Mouse (Mus musculus) lung, embryonic 14.5 days (tissue): ENCODE data around the gene Tmem258. TPM values are rescaled to one million over a fixed set of nuclear protein-coding genes. Genes with fewer than 3 reads are reported as not detected.

Experiments
- ATAC-seq: fragments of 200-750 bp; cut with Nextera tagmentation; 2 replicates; pipeline ENCODE4 v1.8.0; 2017; ENCODE audit warnings: mild to moderate bottlenecking, moderate TSS enrichment, moderate library complexity; ENCODE audit not compliant: insufficient read depth
- DNase-seq: peaks from one replicate; pipeline ENCODE4 v3.0.0-alpha.2; 2015
- H3K27ac ChIP-seq: fragments of 300-500 bp; sonication (generic); 2 replicates; pipeline ENCODE4 v1.5.1; 2014; ENCODE audit warnings: low read depth, mild to moderate bottlenecking, moderate library complexity
- H3K27me3 ChIP-seq: fragments of 300-500 bp; sonication (generic); 2 replicates; pipeline ENCODE4 v1.6.1; 2014; ENCODE audit warnings: low read length, control low read depth; ENCODE audit not compliant: insufficient read depth
- H3K36me3 ChIP-seq: fragments of 300-500 bp; sonication (generic); 2 replicates; pipeline ENCODE4 v1.6.1; 2014; ENCODE audit warnings: control low read depth; ENCODE audit not compliant: insufficient read depth
- H3K4me1 ChIP-seq: fragments of 300-500 bp; sonication (generic); 2 replicates; pipeline ENCODE4 v1.6.1; 2014; ENCODE audit warnings: antibody characterized with exemption, control low read depth; ENCODE audit not compliant: insufficient read depth
- H3K4me2 ChIP-seq: fragments of 300-500 bp; sonication (generic); 2 replicates; pipeline ENCODE4 v1.6.1; 2014; ENCODE audit warnings: mild to moderate bottlenecking
- H3K4me3 ChIP-seq: fragments of 300-500 bp; sonication (generic); 2 replicates; pipeline ENCODE4 v1.5.1; 2014; ENCODE audit warnings: low read depth, low read length
- H3K9ac ChIP-seq: fragments of 300-500 bp; sonication (generic); 2 replicates; pipeline ENCODE4 v1.6.1; 2014
- H3K9me3 ChIP-seq: fragments of 300-500 bp; sonication (generic); 2 replicates; pipeline ENCODE4 v1.6.1; 2016; ENCODE audit warnings: low read depth, low read length, control low read depth
- CTCF ChIP-seq: IDR thresholded peaks from 2 replicates; pipeline ENCODE4 v1.5.1; 2016; ENCODE audit warnings: antibody characterized with exemption, low read depth
- WGBS: fragments of 180-500 bp; shearing (Covaris S2); extraction: QIAGEN DNeasy Blood & Tissue Kit; methylation state at CpG from one replicate; pipeline ENCODE4 v1.1.7; 2014; 5-methylcytosine and 5-hydroxymethylcytosine counted together
- polyA plus RNA-seq: library from polyadenylated mRNA; unstranded; fragments of >200 nt; fragmentation: Nextera tagmentation; extraction: Ambion mirVana; gene quantifications from 2 replicates; pipeline ENCODE4 v1.2.1, GENCODE M21; 2014

Tmem258 gene
- polyA plus RNA-seq, 1 experiment from 2014 or later: 449 TPM

DNA sequence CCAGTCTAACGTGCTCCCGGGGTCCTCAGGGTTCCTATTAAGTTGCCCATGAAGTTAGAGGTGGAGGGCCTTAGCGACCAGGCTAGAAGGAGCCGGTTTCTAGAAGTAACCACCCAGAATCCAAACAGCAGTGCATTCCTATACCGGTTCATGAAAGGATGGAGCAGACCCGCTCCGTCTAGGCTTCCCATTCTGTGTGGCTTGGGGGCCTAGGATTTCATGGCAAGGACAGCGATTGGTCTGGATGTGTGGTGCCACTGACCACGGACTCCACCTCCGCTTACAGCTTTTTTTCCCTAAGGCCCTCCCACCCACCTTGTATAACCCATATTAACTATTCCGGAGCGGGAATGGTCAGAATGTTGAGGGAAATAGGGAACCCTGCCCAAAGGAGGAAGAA, 19.7 kb upstream of the Tmem258 start:
- DNase-seq (peak; percentile 78), ATAC-seq (peak; percentile 45)
- H3K4me1 ChIP-seq: 0 out of 2 replicates have a peak, but pooled peaks cover 7% of the 10 kb centered on the region
- H3K27me3 ChIP-seq: no peaks in the 10 kb centered on the region
- peak overlapping the region; percentile 92 for H3K4me2 ChIP-seq
- H3K27ac ChIP-seq: peak overlapping the region; percentile 95
- H3K9ac ChIP-seq: peak overlapping the region; percentile 89
- H3K36me3 ChIP-seq: peaks cover 47% of the 10 kb centered on the region
- no peaks in the 10 kb centered on the region for H3K9me3 ChIP-seq
- TF ChIP-seq CTCF: no peak
- H3K4me3 ChIP-seq: peak overlapping the region; percentile 93
- WGBS: 4% methylated on average over 12 of the region's 12 CpGs

GRCm38 (mm10) chr19:10185876-10186275, 17.9 kb upstream of the Tmem258 start:
- Histone ChIP-seq H3K36me3 (peaks cover 65% of the 10 kb centered on the region), H3K9ac (no peak overlapping the region), H3K4me3 (no peak overlapping the region), H3K27me3 (no peaks in the 10 kb centered on the region), H3K27ac (no peak overlapping the region), H3K4me2 (no peak overlapping the region), H3K9me3 (no peaks in the 10 kb centered on the region), H3K4me1 (0 out of 2 replicates have a peak, but pooled peaks cover 7% of the 10 kb centered on the region)
- WGBS: 91% methylated on average over 3 of the region's 3 CpGs
- ATAC-seq: no peak
- no peak for TF ChIP-seq CTCF
- DNase-seq: no peak

GRCm38 (mm10) chr19:10186569-10186968, 17.2 kb upstream of the Tmem258 start:
- Histone ChIP-seq H3K27me3 (no peaks in the 10 kb centered on the region), H3K4me1 (0 out of 2 replicates have a peak, but pooled peaks cover 7% of the 10 kb centered on the region), H3K27ac (no peak overlapping the region), H3K4me2 (no peak overlapping the region), H3K36me3 (peaks cover 71% of the 10 kb centered on the region), H3K9ac (no peak overlapping the region), H3K4me3 (no peak overlapping the region), H3K9me3 (no peaks in the 10 kb centered on the region)
- 87% methylated on average over 8 of the region's 8 CpGs for WGBS
- ATAC-seq (no peak), DNase-seq (no peak)
- TF ChIP-seq CTCF: no peak

- Histone ChIP-seq H3K4me2 (no peak overlapping the region), H3K27ac (no peak overlapping the region), H3K9me3 (no peaks in the 10 kb centered on the region), H3K9ac (no peak overlapping the region), H3K4me1 (0 out of 2 replicates have a peak, but pooled peaks cover 7% of the 10 kb centered on the region), H3K36me3 (peaks cover 89% of the 10 kb centered on the region), H3K4me3 (no peak overlapping the region), H3K27me3 (no peaks in the 10 kb centered on the region)
- WGBS: 83% methylated on average over 10 of the region's 10 CpGs
- ATAC-seq (no peak), DNase-seq (no peak)
- no peak for TF ChIP-seq CTCF
Observed at GRCm38 (mm10) chr19:10188281-10188811, 15.5 kb upstream of the Tmem258 start.

- Histone ChIP-seq H3K36me3 (peaks cover 96% of the 10 kb centered on the region), H3K27me3 (no peaks in the 10 kb centered on the region), H3K27ac (no peak overlapping the region), H3K9me3 (no peaks in the 10 kb centered on the region), H3K4me2 (no peak overlapping the region), H3K4me3 (no peak overlapping the region), H3K4me1 (0 out of 2 replicates have a peak, but pooled peaks cover 7% of the 10 kb centered on the region), H3K9ac (no peak overlapping the region)
- ATAC-seq (no peak), DNase-seq (no peak)
- WGBS: 92% methylated on average over 6 of the region's 6 CpGs
- no peak for TF ChIP-seq CTCF
Observed at GRCm38 (mm10) chr19:10189022-10189421, 14.8 kb upstream of the Tmem258 start.

DNA sequence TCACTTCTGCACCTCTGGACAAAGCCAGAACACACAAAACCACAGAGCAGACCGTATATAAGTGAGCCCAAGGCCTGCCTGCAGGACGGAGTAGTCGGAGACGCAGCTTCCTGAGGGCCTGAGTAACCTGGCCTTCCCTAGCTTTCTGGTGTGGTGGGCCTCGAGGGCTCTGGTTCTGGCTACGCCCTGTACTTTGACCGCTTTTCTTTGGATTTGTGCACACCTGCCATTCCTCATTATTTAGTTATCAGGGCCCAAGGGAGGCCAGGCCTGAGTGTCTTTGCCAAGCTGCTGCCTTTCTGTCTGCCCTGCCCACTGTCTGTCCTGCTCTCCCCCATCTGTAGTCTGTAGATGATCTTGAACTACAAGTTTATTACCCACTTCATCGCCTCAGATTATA, 13.9 kb upstream of the Tmem258 start:
- DNase-seq (no peak), ATAC-seq (no peak)
- Histone ChIP-seq H3K27ac (no peak overlapping the region), H3K4me1 (no peaks in the 10 kb centered on the region), H3K4me2 (no peak overlapping the region), H3K9me3 (no peaks in the 10 kb centered on the region), H3K27me3 (no peaks in the 10 kb centered on the region), H3K4me3 (no peak overlapping the region), H3K9ac (no peak overlapping the region), H3K36me3 (peaks cover 100% of the 10 kb centered on the region)
- TF ChIP-seq CTCF: no peak
- WGBS: 93% methylated on average over 8 of the region's 8 CpGs

DNA sequence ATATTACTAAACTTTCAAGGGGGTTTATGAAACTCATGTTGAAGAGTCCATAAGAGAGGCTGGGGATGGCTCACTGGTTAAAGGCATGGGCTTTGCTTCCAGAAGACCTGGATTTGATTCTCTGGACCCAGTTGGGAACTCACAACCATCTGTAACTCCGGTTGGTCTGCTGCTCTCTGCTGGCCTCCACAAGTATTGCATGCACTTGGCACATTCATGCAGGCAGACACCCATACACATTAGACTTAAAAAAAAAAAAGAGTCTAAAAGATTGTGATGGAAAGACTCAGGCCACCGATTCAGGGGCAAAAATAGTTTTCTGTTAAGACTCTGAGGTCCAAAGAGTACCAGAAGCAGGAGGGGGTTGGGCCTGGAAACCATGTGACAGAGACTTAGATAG, 13.0 kb upstream of the Tmem258 start:
- ATAC-seq (no peak), DNase-seq (peak; percentile 90)
- H3K27ac ChIP-seq: no peak overlapping the region
- H3K36me3 ChIP-seq: peaks cover 99% of the 10 kb centered on the region
- no peak overlapping the region for H3K9ac ChIP-seq
- no peak overlapping the region for H3K4me3 ChIP-seq
- peak; percentile 83 for TF ChIP-seq CTCF
- no peaks in the 10 kb centered on the region for H3K4me1 ChIP-seq
- H3K9me3 ChIP-seq: no peaks in the 10 kb centered on the region
- no peaks in the 10 kb centered on the region for H3K27me3 ChIP-seq
- WGBS: 35% methylated on average over 2 of the region's 2 CpGs
- no peak overlapping the region for H3K4me2 ChIP-seq
